Mouse (Mus musculus) heart, postnatal 25 days (tissue): ENCODE data around the gene Kmt5b. TPM values are rescaled to one million over a fixed set of nuclear protein-coding genes. Genes with fewer than 3 reads are reported as not detected.

Experiments used
- DNase-seq: peaks from one replicate; pipeline ENCODE4 v3.0.0; 2022; ENCODE audit warnings: low spot score
- intact Hi-C: fragments of 180-260 bp; cut with DNase I; formaldehyde crosslinking; loops from one replicate; pipeline ENCODE4 v1.15.1; 2025
- total RNA-seq, 2 experiments: library from RNA; stranded (reverse); gene quantifications; 2 replicates each; pipeline ENCODE4 v1.2.3; 2021

Kmt5b gene
- total RNA-seq, 2 experiments from 2014 or later: 30.4 to 35.6 TPM

DNA sequence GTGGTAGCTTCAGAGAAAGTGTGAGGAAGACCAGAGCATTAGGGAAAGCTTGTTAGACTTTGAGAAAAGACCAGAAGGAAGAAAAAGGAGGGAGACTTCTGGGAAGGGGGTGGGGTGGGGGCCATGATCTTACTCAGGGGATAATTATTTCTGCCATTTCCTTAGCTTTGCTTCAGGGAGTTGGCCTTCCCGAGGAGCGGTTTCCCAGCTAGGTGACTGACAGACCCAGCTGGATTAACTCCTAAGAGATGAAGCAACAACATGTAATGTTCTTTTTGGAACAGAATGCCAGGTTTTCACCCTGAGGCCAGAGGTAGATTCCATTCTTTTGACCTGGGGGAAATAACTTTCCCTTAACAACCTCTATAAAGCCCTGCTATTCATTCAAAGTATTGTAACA, 72.5 kb downstream of the Kmt5b start:
- intact Hi-C loops: no loop called here
- no peak for DNase-seq

DNA sequence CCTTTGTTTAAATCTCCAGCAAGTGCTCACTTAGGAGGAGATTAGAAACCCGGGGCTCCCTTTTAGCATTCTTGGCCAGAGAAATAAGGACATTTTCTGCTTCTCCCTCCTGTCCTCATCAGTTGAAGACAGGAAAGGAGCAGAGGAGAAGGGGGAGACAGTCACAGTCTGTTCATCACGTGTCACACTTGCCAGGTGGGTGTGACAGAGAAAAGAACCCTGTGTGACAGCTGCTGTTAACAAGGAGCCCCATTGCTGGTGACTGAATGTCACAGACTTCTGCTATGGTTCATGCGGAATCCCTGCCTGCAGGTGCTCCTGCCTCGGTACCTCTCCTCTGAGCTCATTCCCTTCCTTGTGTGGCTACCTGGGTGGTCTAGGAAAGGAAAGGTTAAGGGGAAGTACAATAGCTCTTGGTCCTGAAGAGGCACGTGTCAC, 73.0 kb downstream of the Kmt5b start:
- intact Hi-C loops: no loop called here
- DNase-seq: no peak

DNA sequence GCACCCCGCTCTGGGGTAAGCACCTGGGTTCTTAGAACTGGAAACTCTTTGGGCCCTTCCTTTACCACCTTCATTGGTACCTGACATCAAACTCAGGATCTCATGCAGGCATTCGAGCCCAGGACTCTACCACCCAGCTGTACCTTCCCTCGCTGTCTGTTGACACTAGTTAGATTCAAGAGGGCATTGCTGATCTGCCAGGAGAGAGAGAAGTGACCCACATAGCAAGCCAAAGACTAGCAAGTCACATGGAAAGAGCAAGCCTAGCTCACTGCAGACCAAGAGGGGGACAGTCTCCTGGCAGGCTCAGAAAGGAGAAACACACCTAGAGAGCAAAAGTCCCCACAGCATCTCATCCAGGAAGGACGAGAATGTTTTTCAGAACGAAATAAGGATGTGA, 73.5 kb downstream of the Kmt5b start:
- no peak for DNase-seq
- intact Hi-C loops: no loop called here

DNA sequence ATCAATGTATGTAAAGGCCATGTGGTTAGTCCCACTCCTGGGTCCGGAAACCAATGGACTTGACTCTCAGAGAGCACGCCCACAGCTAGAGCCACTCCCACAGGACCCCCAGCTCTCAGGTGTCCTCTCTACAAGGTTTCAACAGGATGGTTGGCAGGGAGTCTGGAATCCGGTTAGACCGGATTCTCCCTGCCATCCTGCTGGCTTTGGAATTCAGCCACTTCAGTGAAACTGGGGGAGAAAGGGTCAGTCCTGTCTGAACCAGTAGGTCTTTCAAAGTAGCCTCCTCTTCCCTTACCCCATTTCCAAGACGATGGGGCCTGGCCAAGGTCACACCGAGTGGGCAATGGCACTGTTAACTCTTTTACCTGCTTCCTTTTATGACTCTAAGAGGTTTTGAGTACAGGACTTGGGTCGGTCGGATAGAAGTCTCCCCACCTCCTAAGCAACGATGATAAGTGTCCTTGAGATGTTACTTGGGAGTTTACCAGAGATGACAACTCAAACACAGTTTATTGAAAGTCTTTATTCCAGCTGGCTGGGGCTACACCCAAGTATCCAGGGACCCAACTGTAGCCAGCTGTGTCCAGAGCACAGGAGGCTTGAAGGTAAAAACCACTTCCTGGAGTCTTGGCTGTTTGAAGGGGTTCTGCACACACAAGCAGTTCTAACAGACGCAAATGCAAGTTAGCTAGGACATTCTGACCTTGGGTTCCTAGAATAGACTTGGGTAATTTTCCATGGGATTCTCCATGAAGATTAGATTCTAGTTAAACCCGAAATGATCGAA, 75.3 kb downstream of the Kmt5b start:
- intact Hi-C loops: no loop called here
- no peak for DNase-seq

DNA sequence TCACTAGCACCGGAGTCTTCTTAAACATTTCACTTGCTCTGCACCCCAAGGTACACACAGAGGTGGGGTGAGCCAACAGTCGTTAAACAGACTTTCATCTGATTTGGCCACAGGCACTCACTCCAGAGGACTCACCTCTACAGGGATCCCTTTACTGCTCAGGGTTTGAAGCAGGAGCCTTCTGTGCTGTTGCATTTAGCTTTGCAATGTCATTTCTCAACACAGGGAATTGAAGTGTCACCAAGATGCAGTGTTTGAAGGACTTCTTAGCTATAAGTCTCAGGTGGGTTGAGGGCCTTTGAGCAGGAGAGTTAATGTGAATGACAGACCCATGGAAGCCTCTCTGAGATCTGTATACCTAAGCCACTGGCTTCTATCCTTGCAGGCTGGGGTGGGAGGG, 76.4 kb downstream of the Kmt5b start:
- intact Hi-C loops: no loop called here
- no peak for DNase-seq

DNA sequence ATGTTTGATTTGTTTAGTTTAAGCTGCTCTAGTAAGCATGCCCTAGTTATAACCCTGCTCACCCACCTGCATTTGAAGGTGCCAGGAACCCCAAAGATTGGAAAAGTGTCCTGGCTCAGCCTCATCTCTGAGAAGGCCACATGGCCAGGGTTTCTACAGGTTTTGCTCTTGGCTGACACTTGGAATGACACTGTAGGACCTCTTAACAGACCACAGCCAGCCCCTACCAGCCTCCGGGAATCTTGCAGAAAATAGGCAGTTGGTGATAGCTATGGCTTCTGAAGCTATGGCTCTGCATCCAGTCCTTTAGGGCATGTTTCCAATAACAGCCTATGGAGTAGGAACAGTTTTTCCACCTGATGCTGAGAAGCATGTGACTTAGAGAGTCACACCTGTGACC, 77.6 kb downstream of the Kmt5b start:
- no peak for DNase-seq
- intact Hi-C loops: no loop called here

DNA sequence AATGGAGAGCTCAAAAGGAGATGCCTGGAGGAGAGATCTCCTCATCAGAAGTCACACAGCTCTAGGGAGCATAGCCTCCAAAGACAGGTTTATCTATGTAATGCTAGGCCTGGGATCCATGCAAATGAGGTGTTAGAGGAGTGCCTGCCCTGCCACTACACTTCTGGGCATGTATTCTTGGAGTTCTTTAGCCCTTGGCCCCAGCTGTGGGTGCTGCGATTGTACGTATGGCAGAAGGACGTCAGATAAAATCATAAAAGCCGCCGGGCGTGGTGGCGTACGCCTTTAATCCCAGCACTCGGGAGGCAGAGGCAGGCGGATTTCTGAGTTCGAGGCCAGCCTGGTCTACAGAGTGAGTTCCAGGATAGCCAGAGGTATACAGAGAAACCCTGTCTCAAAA, 78.1 kb downstream of the Kmt5b start:
- DNase-seq: no peak
- intact Hi-C loops: no loop called here

DNA sequence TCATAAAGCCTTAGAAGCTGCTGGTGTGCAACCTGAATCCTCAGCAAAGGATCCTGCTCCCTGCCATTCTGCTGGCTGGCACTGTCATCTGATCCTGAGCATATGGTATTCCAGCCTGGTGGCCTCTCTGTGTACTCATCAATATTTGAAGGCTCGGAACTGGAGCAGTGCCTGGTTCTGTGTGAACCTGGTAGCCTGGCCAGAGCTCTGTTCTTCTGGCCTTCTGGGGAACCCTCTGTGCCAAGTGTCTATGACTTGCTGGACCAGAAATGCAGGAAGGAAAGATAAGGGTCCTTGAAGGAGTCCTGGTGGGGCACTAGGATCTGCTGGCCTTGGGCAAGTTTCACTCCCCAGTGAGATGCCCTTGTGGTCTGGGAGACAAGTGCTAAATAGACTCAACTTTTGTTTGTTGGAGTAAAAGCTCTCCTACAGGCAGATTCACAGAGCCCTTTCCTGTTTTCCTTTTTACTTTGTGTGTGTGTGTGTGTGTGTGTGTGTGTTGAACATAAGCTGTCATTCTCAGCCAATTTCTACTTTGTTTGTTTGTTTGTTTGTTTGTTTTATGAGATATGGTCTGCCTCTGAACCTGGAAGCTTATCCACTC, 78.7 kb downstream of the Kmt5b start:
- no peak for DNase-seq
- intact Hi-C loops: no loop called here

DNA sequence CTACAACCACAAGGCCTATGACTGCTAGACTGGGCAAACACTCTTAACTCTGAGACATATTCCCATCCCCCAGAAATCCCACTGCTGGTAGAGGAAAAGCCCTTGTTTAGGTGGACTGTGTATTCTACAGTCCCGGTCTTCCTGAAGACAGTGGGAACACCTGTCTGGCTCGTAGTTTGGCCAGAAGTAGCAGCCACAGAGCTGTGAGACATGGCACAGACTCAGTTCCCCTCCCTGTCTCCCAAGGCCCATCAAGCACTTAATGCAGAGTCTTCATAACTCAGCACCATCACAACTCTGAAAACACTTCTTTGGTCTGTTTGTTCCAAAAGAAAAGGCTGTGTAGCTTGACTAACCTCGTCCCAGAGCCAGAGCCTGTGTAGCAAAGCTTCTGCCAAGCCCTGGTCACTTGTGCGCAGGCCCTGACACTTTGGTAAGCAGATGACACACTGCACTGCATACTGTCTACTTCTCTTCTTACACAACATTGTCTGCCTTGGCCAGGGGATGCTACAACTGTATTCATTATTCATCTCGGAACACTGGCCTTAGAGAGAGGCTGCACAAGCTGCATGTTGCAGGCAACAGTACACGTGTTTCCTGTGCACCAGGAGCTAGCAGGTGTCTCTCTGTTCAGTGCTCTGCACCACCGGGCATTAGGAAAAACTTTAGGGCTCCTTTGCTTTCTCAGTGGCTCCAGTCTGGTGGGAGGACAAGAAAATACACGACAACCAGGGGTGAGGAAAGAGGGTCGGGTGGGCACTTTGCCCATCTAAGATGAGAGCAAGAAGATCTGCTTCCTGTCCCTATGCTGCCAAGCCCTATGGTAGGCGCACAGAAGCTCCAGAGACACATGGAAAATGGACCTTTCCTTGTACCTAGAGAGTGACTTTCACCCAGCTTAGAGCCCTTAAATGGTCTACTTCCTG, 79.7 kb downstream of the Kmt5b start:
- intact Hi-C loops: no loop called here
- no peak for DNase-seq

DNA sequence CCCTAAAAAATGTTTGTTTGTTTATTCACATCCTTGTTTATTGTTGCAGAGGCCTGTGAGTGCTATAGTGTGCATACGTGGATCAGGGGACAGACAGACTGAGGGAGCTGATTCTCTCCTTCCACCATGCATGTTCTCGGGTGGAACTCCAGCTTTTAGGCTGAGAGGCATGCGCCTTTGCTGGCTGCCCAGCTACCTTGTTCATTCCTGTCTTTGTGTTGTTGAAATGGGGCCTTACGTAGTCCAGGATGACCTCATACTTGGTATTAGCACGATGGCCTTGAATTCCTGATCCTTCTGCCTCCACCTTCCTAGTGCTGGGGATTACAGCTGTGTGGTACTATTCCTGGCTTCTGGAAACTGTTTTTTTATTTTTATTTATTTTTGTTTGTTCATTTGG, 80.5 kb downstream of the Kmt5b start:
- no peak for DNase-seq
- intact Hi-C loops: no loop called here

DNA sequence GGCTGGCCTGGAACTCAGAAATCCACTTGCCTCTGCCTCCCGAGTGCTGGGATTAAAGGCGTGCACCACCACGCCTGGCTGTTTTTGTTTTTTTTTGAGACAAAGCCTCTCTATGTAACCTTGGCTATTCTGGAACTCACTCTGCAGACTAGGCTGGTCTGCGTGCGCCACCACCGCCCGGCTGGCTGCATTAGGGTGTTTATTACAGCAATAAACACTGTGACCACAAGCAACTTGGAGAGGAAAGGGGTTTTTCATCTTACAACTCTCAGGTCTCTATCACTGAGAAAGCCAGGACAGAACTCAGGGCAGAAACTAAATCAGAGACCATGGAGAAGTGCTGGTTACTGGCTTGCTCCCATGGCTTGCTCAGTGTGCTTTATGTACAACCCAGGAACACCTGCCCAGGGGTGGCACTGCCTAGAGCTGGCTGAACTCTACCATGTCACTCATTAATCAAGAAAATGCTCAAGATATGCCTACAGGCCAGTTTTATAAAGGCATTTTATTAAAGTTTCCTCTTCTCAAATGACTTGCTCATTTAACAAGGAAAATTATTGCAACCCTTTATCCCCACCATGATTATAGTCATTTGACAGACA, 81.1 kb downstream of the Kmt5b start:
- intact Hi-C loops: no loop called here
- DNase-seq: no peak

DNA sequence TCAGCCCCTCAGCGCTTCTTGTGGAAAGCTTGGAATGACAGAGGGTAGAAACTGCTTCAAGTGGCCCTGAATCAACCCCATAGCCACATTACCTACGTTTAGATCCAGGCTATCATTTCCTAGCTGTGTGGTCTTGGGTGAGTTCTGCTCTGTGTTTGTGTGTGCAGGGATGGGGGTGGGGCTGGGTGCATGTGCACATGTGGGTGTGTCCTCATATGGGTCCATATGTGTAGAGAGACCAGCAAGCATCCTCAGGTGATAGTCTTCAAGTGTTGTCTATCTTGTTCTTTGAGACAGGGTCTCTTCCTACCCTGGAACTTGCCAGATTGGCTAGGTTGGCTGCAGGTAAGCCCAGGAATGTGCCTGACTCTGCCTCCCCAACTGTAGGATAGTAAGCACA, 82.0 kb downstream of the Kmt5b start:
- intact Hi-C loops: no loop called here
- DNase-seq: no peak

DNA sequence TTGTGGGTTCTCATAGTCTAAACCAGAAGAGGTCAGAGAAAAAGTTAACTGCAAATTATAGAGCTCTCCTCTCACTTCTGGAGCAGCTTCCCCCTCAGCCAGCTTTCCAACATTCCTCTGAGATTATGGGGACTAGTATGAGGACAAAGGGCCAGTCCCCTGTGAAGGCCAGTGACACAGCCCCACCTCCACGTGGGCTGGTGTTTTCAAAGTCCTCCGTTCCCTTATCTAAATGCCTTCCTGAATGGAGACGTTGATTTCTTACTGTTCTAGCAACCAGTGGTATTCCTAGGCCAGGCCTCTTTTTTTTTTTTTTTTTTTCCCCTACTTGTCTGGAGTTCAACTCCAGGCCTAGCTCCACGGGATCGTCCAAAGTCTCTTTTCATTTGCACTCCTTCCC, 82.9 kb downstream of the Kmt5b start:
- no peak for DNase-seq
- intact Hi-C loops: loop anchor here (5.0 kb wide), 3 partner anchors 52 to 132 kb away; partner anchors contain the start of gene Kmt5b

DNA sequence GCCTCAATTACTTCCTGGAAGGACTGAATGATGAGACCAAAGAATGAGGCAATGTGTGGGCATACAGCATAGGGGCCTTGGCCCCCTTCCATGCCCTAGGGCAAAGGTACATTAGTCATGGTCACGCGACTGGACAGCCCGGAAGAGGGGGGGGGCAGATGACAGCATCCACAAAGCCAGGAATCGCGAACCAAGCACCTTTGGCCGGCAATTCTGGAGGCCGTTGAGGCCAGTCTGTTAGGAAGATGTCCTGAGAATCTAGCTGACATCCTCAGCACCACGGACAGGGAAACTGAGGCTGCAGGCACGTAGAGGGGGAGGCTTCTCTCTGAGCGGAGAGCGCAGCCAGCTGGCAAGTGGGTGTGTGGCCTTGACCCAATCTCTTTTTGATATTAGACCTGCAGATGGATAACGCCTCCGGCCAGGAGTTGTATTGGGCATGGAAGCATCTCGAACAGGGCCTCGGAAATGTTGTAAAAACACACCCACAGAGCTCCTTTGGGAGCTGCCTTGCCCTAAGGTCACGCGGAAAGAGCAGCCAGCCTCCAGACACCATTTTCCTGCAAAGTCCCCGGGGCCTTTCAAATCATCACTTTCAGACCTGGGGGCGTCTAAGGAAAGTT, 83.7 kb downstream of the Kmt5b start:
- intact Hi-C loops: loop anchor here (5.0 kb wide), 3 partner anchors 51 to 131 kb away; partner anchors contain the start of gene Kmt5b
- DNase-seq: no peak

DNA sequence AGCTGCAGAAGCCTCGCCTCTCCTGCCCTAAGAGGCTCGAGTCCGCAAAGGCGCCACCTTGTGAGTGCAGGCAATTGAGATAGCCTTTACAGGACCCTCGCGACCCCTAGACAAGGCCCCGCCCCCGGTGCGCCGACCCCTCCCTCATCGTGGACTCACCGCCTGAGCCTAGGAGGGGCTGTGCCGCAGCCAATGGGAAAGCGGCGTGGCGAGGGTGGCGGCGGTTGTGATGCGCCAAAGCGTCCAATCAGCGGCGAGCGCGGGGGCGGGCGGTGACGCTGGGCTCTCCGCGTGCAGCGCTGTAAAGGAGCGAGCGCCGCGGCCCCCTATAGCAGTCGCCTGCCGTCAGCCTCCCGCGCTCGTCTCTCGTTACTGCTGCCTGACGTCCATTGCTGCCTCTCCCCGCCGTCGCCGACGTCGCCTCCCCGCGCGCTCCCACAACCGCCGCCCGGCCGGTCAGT, 84.3 kb downstream of the Kmt5b start, which contains the start of gene Chka:
Gene Chka, plus strand, starts transcription at position 272 of the 461 bp plus-strand sequence.
- intact Hi-C loops: loop anchor here (5.0 kb wide), 3 partner anchors 51 to 131 kb away; partner anchors contain the start of gene Kmt5b
- DNase-seq: peak; percentile 93

DNA sequence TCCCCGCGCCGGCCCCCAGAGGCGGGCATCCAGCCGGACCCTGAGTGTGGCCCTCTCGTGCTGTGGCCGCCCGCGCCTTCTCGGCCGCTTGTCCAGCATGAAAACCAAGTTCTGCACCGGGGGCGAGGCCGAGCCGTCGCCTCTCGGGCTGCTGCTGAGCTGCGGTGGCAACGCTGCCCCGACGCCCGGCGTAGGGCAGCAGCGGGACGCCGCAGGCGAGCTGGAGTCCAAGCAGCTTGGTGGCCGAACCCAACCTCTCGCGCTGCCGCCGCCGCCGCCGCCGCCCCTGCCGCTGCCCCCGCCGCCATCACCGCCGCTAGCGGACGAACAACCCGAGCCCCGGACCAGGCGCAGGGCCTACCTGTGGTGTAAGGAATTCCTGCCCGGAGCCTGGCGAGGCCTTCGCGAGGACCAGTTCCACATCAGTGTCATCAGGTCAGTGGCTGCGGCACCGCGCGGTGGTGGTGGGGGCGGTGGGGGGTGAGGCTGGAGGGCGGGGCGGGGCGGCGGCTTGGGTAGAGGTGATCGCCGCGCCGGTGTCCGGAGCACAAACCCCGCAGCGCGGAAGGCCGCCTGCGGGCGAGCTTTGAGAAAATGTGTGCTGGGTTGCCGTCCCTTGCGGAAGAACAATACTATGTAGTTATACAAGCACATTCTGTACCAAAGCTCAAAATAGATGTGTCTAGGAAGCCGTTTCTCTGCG, 84.9 kb downstream of the Kmt5b start:
- intact Hi-C loops: loop anchor here (5.0 kb wide), 3 partner anchors 50 to 130 kb away; partner anchors contain the start of gene Kmt5b
- peak; percentile 27 for DNase-seq

DNA sequence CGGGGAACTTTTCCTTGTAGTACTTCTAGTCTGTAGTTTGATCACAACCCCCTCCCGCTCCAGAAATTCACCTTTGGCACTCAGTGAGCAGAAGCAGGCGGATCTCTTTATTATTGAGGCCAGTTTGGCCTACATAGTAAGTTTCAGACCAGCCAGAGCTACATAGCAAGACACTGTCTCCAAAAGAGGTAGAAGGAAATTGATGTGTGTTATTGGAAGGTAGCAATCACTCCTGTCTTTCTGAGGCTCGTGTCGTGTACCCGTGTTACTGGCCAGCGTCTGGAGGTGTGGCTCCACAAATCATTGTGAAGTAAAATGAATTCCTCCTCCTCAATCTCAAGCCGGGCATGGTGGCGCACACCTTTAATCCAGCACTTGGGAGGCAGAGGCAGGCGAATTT, 85.9 kb downstream of the Kmt5b start:
- intact Hi-C loops: loop anchor here (5.0 kb wide), 3 partner anchors 49 to 129 kb away; partner anchors contain the start of gene Kmt5b
- DNase-seq: no peak

DNA sequence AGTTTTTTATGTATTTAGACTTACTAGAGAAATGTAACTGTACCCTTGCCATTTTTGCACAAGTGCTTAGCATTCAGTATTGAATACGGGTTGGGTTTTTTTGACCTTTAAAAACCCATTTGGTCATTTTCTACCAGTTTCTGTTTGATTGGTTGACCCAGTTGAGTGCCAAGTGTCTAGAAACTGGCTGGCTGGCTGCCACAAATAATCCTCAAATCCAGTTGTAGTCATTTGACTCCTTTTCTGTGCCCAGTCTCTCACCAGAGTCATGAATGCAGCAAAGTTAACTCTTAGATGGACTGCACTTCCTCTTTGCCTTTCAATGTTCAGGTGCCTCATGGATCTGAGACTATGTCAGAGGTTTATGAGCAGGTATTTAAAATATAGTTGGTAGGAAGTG, 86.7 kb downstream of the Kmt5b start:
- intact Hi-C loops: loop anchor here (5.0 kb wide), 3 partner anchors 48 to 128 kb away; partner anchors contain the start of gene Kmt5b
- DNase-seq: no peak

DNA sequence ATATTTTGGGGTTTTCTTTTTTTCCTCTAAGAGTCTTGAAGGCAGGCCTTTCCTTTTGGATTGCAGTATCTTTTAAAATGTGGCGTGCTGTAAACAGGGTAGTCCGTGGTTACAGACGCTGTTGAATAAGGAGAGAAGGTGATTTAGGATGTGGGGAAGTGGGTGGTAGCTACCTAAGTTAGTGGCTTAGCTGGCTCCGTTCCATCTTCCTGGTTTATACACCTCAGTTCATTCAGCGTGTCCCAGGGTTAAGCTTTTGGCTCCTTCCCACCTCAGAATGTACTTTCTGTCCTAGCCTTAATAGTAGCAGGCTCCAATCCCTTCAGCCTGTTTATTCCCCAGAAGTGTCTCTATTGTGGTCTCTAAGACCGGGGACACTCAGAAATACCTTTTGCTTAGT, 87.9 kb downstream of the Kmt5b start:
- intact Hi-C loops: no loop called here

More for the DNA sequence above, 87.9 kb downstream of the Kmt5b start:
- no peak for DNase-seq
